Mouse (Mus musculus): ENCODE results near the gene Cbs. TPM values are rescaled to one million over a fixed set of nuclear protein-coding genes. Genes with fewer than 3 reads are reported as not detected.

The Cbs gene
- total and polyA plus RNA-seq, 3 experiments: 1.2 to 1.9 (median 1.4) TPM

DNA sequence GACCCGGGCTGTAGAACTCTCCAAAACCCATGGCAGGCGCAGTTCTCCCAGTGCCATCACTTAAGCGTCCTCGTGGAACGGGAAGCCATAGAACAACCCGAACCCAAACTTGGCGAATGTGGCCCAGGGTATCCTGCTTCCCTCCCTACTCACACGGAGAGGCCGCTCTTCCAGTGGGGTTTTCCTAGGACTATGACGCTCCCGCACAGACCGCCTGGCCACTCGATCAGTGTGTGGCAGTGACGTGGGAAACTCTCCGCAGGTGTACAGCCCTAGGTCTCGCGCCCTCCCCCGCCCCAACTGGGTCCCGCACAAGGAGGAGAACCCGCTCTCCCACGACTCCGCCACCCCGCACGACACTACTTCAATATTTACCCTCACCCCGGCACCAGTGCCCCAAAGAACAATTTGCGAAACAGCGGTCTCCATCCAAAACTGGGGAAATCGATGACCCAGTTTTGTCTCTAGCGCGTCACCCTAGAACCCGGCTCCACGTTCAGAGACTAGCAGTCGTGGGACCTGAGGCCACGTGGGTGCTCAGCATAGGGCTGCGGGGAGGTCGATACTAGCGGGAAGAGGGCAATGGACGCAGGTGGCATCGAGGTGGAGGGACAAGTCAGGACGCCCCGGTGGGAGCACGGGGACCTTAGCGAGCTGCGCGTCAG lies 629 bp downstream of the Cbs start:
- in situ Hi-C loops (cut with MboI; ENCODE audit: low pct_ligation_motif_present, low pct_unique_long_range_greater_than_20kb, low sequenced_read_pairs): loop anchor here (25.0 kb wide), 1 partner anchor 274 kb away; no protein-coding TSS in a partner anchor
- Histone ChIP-seq H3K4me3 (replicated peaks in 1 of 3; ENCODE audit: low read depth in 2 of 3, low read length in 2 of 3, poor library complexity in 1 of 3) (peak overlapping the region in 2 of 3 experiments; percentile 44 to 58), H3K27ac (ENCODE audit: insufficient read depth, low read depth) (no peak overlapping the region), H3K9me3 (replicated peaks; ENCODE audit: low read length) (no peaks in the 10 kb centered on the region), H3K9ac (ENCODE audit: insufficient read depth, low read depth) (no peak overlapping the region), H3K27me3 (replicated peaks) (peaks cover 33% of the 10 kb centered on the region), H3K36me3 (replicated peaks in 1 of 2; ENCODE audit: control insufficient read depth in 1 of 2, insufficient read depth in 1 of 2, low read length in 1 of 2) (no peaks in the 10 kb centered on the region), H3K4me2 (ENCODE audit: insufficient read depth, low read depth, poor library complexity, severe bottlenecking) (peak overlapping the region; percentile 64; the same call in 1 of the 2 replicates), H3K4me1 (ENCODE audit: control insufficient read depth in 1 of 2, insufficient read depth in 2 of 2) (peaks cover 4 to 12% of the 10 kb centered on the region in 2 experiments), H3K79me2 (replicated peaks; ENCODE audit: control insufficient read depth, extremely low read depth, insufficient read depth, poor library complexity, severe bottlenecking) (no peaks in the 10 kb centered on the region)
- dilution Hi-C loops (cut with MboI; ENCODE audit: extremely low pct_ligation_motif_present, extremely low pct_unique_long_range_greater_than_20kb, low sequenced_read_pairs): no loop called here
- no peak for DNase-seq (ENCODE audit: extremely low read depth)
- TF ChIP-seq ELF1 (IDR thresholded peaks at IDR 0.05; ENCODE audit: low read depth, low read length) (no peak), EP300 (IDR thresholded peaks at IDR 0.05; ENCODE audit: low read length) (no peak), MAZ (IDR thresholded peaks at IDR 0.05; ENCODE audit: low read depth, low read length) (no peak), ZC3H11A (IDR thresholded peaks at IDR 0.05; ENCODE audit: low read depth, low read length) (no peak), KAT2A (IDR thresholded peaks at IDR 0.05; ENCODE audit: insufficient replicate concordance, low read length) (no peak), MXI1 (IDR thresholded peaks at IDR 0.05; ENCODE audit: low read depth, low read length) (no peak)

DNA sequence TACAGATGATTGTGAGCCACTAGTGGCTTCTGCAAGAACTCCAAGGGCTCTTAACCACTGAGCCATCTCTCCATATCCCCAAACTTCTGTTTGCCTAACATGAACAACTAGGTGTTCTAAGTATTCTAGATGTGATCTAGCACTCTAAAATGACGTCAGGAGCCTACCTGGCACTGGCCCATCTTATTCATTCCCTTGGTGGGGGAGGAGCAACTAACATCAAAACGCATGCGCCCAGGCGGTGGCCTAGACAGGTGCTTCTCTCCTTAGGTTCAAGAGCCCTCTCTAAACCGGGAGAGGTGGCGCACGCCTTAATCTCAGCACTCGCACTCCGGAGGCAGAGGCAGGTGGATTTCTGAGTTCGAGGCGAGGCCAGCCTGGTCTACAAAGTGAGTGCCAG lies 1.3 kb downstream of the Cbs start:
- no peaks in the 10 kb centered on the region for H3K79me2 ChIP-seq (replicated peaks; ENCODE audit: control insufficient read depth, extremely low read depth, insufficient read depth, poor library complexity, severe bottlenecking)
- no peaks in the 10 kb centered on the region for H3K36me3 ChIP-seq (replicated peaks in 1 of 2; ENCODE audit: control insufficient read depth in 1 of 2, insufficient read depth in 1 of 2, low read length in 1 of 2)
- no peak overlapping the region for H3K4me3 ChIP-seq (replicated peaks in 1 of 3; ENCODE audit: low read depth in 2 of 3, low read length in 2 of 3, poor library complexity in 1 of 3)
- H3K9ac ChIP-seq (ENCODE audit: insufficient read depth, low read depth): no peak overlapping the region
- peaks cover 4 to 12% of the 10 kb centered on the region in 2 experiments for H3K4me1 ChIP-seq (ENCODE audit: control insufficient read depth in 1 of 2, insufficient read depth in 2 of 2)
- H3K27me3 ChIP-seq (replicated peaks): peaks cover 33% of the 10 kb centered on the region
- no peaks in the 10 kb centered on the region for H3K9me3 ChIP-seq (replicated peaks; ENCODE audit: low read length)
- no peak overlapping the region for H3K27ac ChIP-seq (ENCODE audit: insufficient read depth, low read depth)
- dilution Hi-C loops (cut with MboI; ENCODE audit: extremely low pct_ligation_motif_present, extremely low pct_unique_long_range_greater_than_20kb, low sequenced_read_pairs) (no loop called here), in situ Hi-C loops (cut with MboI; ENCODE audit: low pct_ligation_motif_present, low pct_unique_long_range_greater_than_20kb, low sequenced_read_pairs) (loop anchor here (25.0 kb wide), 1 partner anchor 273 kb away; no protein-coding TSS in a partner anchor)
- DNase-seq (ENCODE audit: extremely low read depth): no peak
- no peak overlapping the region for H3K4me2 ChIP-seq (ENCODE audit: insufficient read depth, low read depth, poor library complexity, severe bottlenecking)
- TF ChIP-seq CHD2 (IDR thresholded peaks at IDR 0.05; ENCODE audit: low read length): no peak
- no peak for TF ChIP-seq PAX5 (IDR thresholded peaks at IDR 0.05; ENCODE audit: low read length)
- TF ChIP-seq SMC3 (IDR thresholded peaks at IDR 0.05; ENCODE audit: low read depth, low read length): no peak
- no peak for TF ChIP-seq EP300 (IDR thresholded peaks at IDR 0.05; ENCODE audit: low read length)
- no peak for TF ChIP-seq POLR2AphosphoS2 (IDR thresholded peaks at IDR 0.05; ENCODE audit: low read depth, low read length)
- TF ChIP-seq HCFC1 (IDR thresholded peaks at IDR 0.05; ENCODE audit: low read depth, low read length): no peak
- no peak for TF ChIP-seq TCF12 (IDR thresholded peaks at IDR 0.05; ENCODE audit: low read depth, low read length)
- no peak for TF ChIP-seq TBP (conservative IDR thresholded peaks at IDR 0.05; ENCODE audit: low read depth, low read length)
- TF ChIP-seq MAX (IDR thresholded peaks at IDR 0.05; ENCODE audit: low read length): no peak
- TF ChIP-seq GABPA (IDR thresholded peaks at IDR 0.05; ENCODE audit: insufficient replicate concordance, low read depth, low read length): no peak
- TF ChIP-seq KAT2A (IDR thresholded peaks at IDR 0.05; ENCODE audit: insufficient replicate concordance, low read length): no peak
- no peak for TF ChIP-seq ZMIZ1 (IDR thresholded peaks at IDR 0.05; ENCODE audit: low read depth, low read length)
- no peak for TF ChIP-seq RCOR1 (conservative IDR thresholded peaks at IDR 0.05; ENCODE audit: low read depth, low read length)

Data from CH12.LX (cell line).